Mouse (Mus musculus) spleen, adult 2 months (tissue): ENCODE measurements around the gene Cog1. TPM values are rescaled to one million over a fixed set of nuclear protein-coding genes. Genes with fewer than 3 reads are reported as not detected.
A peak's percentile ranks its signal among the peaks of the same experiment; 100 is the strongest.

Source experiments
- DNase-seq, 2 experiments: peaks; one replicate each; pipeline versions ENCODE4 v3.0.0 to v3.0.0-alpha.2; 2012 to 2021; ENCODE audit warnings: low spot score in 2 of 2, low read depth in 1 of 2
- H3K27ac ChIP-seq: fragments of 200-500 bp; 2 replicates; pipeline ENCODE4 v1.5.1; 2012; ENCODE audit warnings: low read length, inconsistent platforms; ENCODE audit not compliant: insufficient read depth
- H3K27me3 ChIP-seq: fragments of 200-500 bp; 2 replicates; pipeline ENCODE4 v1.6.1; 2012; ENCODE audit warnings: mild to moderate bottlenecking, moderate library complexity, low read length, inconsistent platforms; ENCODE audit not compliant: control insufficient read depth, insufficient read depth
- H3K36me3 ChIP-seq: fragments of 200-500 bp; 2 replicates; pipeline ENCODE4 v1.6.1; 2012; ENCODE audit warnings: mild to moderate bottlenecking, low read length, inconsistent platforms; ENCODE audit not compliant: control insufficient read depth, insufficient read depth
- H3K4me1 ChIP-seq: fragments of 200-500 bp; 2 replicates; pipeline ENCODE4 v1.6.1; 2011; ENCODE audit warnings: inconsistent platforms; ENCODE audit not compliant: control insufficient read depth, insufficient read depth, insufficient read length
- H3K4me3 ChIP-seq: fragments of 200-500 bp; 2 replicates; pipeline ENCODE4 v1.5.1; 2011; ENCODE audit warnings: mild to moderate bottlenecking, inconsistent platforms; ENCODE audit not compliant: insufficient read depth, insufficient read length; ENCODE audit errors: extremely low read depth
- CTCF ChIP-seq: fragments of 200-500 bp; IDR thresholded peaks from 2 replicates; pipeline ENCODE4 v1.5.1; 2011; ENCODE audit warnings: mild to moderate bottlenecking, inconsistent platforms; ENCODE audit not compliant: insufficient read depth, insufficient read length, insufficient replicate concordance; ENCODE audit errors: extremely low read depth
- POLR2A ChIP-seq: fragments of 200-500 bp; IDR thresholded peaks from 2 replicates; pipeline ENCODE4 v1.6.1; 2011; ENCODE audit warnings: low read depth, low read length, inconsistent platforms
- WGBS: fragments of 180-500 bp; shearing (Covaris S2); methylation state at CpG from one replicate; pipeline ENCODE4 v1.1.7; 2018; 5-methylcytosine and 5-hydroxymethylcytosine counted together
- polyA plus RNA-seq: library from polyadenylated mRNA; depleted of rRNA; stranded (reverse); fragments of >200 nt; gene quantifications from 2 replicates; pipeline ENCODE4 v1.2.3, GENCODE M21; 2012

Gene Cog1
- polyA plus RNA-seq, 1 experiment, result 33.7 TPM

DNA sequence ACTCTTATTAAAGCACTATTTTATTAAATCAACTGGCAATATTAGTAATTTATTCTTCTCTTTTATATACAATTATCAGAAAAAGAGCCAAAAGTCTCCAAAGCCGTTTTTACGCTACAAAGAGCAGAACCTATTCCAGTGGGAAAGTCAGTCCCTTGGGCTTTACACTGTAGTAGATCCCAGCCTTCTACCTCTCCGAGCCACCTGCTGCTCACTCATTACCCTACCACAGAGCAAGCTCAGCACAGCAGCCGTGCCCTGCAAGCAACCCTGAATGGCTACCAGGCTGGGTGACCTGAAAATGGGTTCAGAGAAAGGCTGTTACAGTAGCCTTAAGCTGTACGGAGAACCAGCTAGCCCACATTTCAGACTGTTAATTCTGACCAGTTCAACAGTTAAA is 25.6 kb downstream of the Cog1 start:
- TF ChIP-seq POLR2A (no peak), CTCF (no peak)
- WGBS, result 94% methylated on average over 5 of the region's 5 CpGs

DNA sequence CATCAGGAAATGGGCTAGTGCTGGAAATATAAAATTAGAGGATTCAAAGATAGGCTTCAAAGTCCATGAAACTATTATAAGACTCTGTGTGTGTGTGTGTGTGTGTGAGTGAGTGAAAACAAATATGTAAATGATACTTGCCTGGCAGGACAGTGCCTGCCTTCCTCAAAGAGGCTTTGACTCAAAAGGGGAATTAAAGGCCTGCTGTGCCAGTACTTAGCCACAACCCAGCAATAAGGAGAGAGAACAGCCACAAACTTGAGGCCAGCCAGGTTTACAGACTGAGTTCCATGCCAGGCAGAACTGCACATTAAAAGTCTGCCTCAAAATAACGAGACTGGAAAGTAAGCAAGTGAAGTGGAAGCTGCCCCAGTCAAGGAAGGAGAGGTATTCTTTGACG is 27.9 kb downstream of the Cog1 start:
- WGBS, result 79% methylated on average over 2 of the region's 2 CpGs
- H3K27me3 ChIP-seq, result no peaks in the 10 kb centered on the region
- no peak for DNase-seq
- TF ChIP-seq POLR2A (no peak), CTCF (no peak)
- no peak overlapping the region for H3K27ac ChIP-seq
- H3K4me3 ChIP-seq, result no peak overlapping the region
- H3K4me1 ChIP-seq, result 0 out of 2 replicates have a peak, but pooled peaks cover 2% of the 10 kb centered on the region
- peaks cover 10% of the 10 kb centered on the region; the same call in 1 of the 2 replicates for H3K36me3 ChIP-seq

More for the DNA sequence above, 25.6 kb downstream of the Cog1 start:
- peaks cover 14% of the 10 kb centered on the region for H3K36me3 ChIP-seq
- H3K27me3 ChIP-seq, result no peaks in the 10 kb centered on the region
- H3K27ac ChIP-seq, result no peak overlapping the region
- no peak overlapping the region for H3K4me3 ChIP-seq
- 0 out of 2 replicates have a peak, but pooled peaks cover 2% of the 10 kb centered on the region for H3K4me1 ChIP-seq
- DNase-seq, result no peak

DNA sequence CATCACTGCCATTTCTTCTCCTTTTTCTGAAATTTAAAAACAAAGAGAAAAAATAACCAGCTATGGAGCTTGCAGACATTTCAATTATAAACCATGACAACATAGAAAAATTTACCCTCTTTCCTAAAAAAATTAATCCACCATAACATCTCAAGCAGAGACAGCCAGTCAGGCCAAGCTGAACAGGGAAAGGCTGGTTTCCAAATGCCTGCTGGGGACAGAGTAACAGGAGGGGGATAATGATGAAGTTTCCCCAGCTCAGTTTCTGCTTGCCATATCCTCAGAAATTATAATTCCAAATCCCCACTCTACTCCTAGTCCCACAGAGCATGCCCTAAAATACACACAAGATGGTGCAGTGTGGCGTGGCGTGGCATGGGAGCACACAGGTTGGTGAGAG is 28.4 kb downstream of the Cog1 start:
- Histone ChIP-seq H3K27me3 (no peaks in the 10 kb centered on the region), H3K27ac (no peak overlapping the region), H3K36me3 (peaks cover 9% of the 10 kb centered on the region; the same call in 1 of the 2 replicates), H3K4me1 (0 out of 2 replicates have a peak, but pooled peaks cover 2% of the 10 kb centered on the region), H3K4me3 (no peak overlapping the region)
- WGBS, result 100% methylated on average over 2 of the region's 2 CpGs
- TF ChIP-seq POLR2A, result no peak
- TF ChIP-seq CTCF, result no peak
- no peak for DNase-seq

- no peak for DNase-seq
- no peak overlapping the region for H3K27ac ChIP-seq
- no peak for TF ChIP-seq POLR2A
- TF ChIP-seq CTCF, result no peak
- H3K4me3 ChIP-seq, result no peak overlapping the region
- 79% methylated on average over 8 of the region's 8 CpGs for WGBS
- H3K4me1 ChIP-seq, result peaks cover 2% of the 10 kb centered on the region; the same call in 1 of the 2 replicates
- H3K36me3 ChIP-seq, result peaks cover 9% of the 10 kb centered on the region; the same call in 1 of the 2 replicates
- no peaks in the 10 kb centered on the region for H3K27me3 ChIP-seq
These were observed 29.4 kb downstream of the Cog1 start for GRCm38 (mm10) chr11:113678373-113678772.

DNA sequence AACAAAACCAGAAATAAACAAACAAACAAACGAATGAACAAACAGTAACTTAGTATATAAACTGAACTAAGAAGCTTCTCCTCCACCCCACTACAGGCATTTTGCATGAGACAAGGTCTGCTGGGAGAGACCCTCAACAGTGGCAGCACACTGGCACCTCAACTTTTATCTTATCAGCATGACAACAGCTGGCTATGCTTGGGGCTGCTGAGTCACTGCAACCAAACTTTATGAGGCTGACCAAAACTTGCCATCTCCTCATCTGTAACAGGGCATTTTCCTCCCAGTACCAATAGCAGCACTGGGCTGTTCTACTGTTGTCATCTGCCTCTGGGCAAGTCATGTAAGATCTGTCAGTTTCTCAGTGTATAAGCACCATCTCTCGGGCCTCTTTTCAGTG is 32.0 kb downstream of the Cog1 start:
- 84% methylated on average over 2 of the region's 2 CpGs for WGBS
- DNase-seq, result no peak
- Histone ChIP-seq H3K4me1 (peaks cover 5% of the 10 kb centered on the region; the same call in 1 of the 2 replicates), H3K27me3 (no peaks in the 10 kb centered on the region), H3K4me3 (no peak overlapping the region), H3K36me3 (peaks cover 6% of the 10 kb centered on the region; the same call in 1 of the 2 replicates), H3K27ac (no peak overlapping the region)
- TF ChIP-seq CTCF, result no peak
- no peak for TF ChIP-seq POLR2A

- no peak for DNase-seq
- TF ChIP-seq POLR2A (no peak), CTCF (no peak)
- peaks cover 5% of the 10 kb centered on the region; the same call in 1 of the 2 replicates for H3K4me1 ChIP-seq
- 0 out of 2 replicates have a peak, but pooled peaks cover 1% of the 10 kb centered on the region for H3K36me3 ChIP-seq
- H3K4me3 ChIP-seq, result no peak overlapping the region
- no peak overlapping the region for H3K27ac ChIP-seq
- H3K27me3 ChIP-seq, result no peaks in the 10 kb centered on the region
These were observed 33.0 kb downstream of the Cog1 start for GRCm38 (mm10) chr11:113681979-113682378.

DNA sequence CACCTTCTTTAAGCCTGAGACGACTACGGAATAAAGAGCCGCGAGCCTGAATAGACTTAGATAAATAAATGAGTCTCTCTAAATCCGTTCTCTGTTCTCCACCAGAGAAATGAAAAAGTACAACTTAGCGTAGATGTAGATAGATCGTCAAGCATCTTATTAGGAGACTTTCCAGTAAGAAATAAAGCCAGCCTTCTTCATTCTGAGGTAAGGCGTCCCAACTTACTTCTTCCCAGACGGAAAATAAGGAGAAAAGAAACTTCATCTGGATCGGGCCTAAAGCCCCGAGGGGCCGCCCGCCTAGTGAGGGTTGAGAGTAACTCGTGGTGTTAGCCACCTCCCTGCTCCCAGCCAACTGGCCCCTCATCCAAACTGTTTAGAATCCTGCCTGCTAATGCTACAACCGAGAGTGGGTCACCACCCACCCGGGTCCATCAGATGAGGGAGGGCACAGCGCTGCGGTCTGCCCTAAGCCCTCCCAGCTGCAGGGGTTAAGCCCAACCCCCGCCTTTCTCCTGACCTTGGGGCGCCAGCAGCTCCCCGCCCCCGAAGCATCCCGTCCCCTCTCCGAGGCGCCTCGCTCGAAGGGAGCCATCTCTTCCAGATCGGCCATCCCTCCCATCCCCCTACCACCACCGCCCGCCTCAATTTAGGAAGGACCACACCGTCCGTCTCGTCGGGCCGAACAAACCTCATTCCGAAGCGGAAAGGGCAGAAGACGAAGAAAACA is 34.1 kb downstream of the Cog1 start:
- Histone ChIP-seq H3K36me3 (peaks cover 3% of the 10 kb centered on the region), H3K4me1 (peaks cover 5% of the 10 kb centered on the region; the same call in 1 of the 2 replicates), H3K4me3 (peak overlapping the region; percentile 83), H3K27me3 (no peaks in the 10 kb centered on the region), H3K27ac (peak overlapping the region; percentile 83)
- peak in 1 of 2 experiments; percentile 36 for DNase-seq
- WGBS, result 6% methylated on average over 38 of the region's 38 CpGs
- TF ChIP-seq POLR2A, result no peak
- TF ChIP-seq CTCF, result no peak
